Mouse (Mus musculus): ENCODE results near the gene Ets2. TPM values are rescaled to one million over a fixed set of nuclear protein-coding genes. Genes with fewer than 3 reads are reported as not detected.
A peak's percentile ranks its signal among the peaks of the same experiment; 100 is the strongest.

Ets2 gene
- total RNA-seq, 1 experiment, result 12.8 TPM

DNA sequence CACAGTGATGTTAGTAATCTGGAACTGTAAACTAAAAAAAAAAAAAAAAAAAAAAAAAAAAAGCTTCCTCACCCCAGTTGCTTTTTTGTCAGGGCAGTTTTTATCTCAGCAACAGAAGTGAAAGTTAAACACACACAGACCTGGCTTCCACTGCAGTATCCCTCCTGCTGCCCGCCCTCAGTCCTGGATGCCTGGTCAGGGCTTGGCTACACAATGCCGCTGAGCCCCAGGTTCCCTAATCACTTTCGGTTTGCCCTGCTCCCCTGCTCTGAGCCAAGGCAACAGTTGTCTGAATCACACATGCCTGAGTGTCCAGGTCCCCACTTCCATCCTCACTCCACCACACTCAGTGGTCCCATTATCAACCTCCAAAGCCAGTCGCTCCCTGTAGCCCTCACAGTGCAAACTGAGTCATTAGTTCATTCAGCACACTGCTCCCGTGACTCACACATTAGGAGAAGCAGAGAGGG is 27.4 kb upstream of the Ets2 start:
- Histone ChIP-seq H3K9me3 (ENCODE audit: control insufficient read depth, insufficient read depth, low read depth, low read length) (no peaks in the 10 kb centered on the region), H3K4me3 (ENCODE audit: insufficient read depth in 1 of 2, low read depth in 1 of 2, low read length in 2 of 2, poor library complexity in 1 of 2, severe bottlenecking in 1 of 2) (no peak overlapping the region), H3K9ac (ENCODE audit: insufficient read depth, low read depth, low read length, poor library complexity, severe bottlenecking) (no peak overlapping the region), H3K4me1 (ENCODE audit: control insufficient read depth in 2 of 2, insufficient read depth in 2 of 2, low read length in 2 of 2, poor library complexity in 1 of 2) (no peaks in the 10 kb centered on the region), H3K27ac (ENCODE audit: insufficient read depth, low read depth, low read length, poor library complexity, severe bottlenecking) (no peak overlapping the region), H3K36me3 (ENCODE audit: control insufficient read depth, insufficient read depth, low read length, poor library complexity, severe bottlenecking) (no peaks in the 10 kb centered on the region)
- in situ Hi-C loops (cut with MboI; ENCODE audit: low sequenced_read_pairs in 2 of 2, unreplicated experiment in 2 of 2), result no loop called here
- TF ChIP-seq ZC3H11A (IDR thresholded peaks at IDR 0.05; ENCODE audit: borderline replicate concordance, low read depth, low read length) (no peak), ZNF384 (IDR thresholded peaks at IDR 0.05; ENCODE audit: low read depth, low read length) (no peak), MAFK (IDR thresholded peaks at IDR 0.05; ENCODE audit: insufficient read depth, low read depth, low read length) (no peak), HCFC1 (IDR thresholded peaks at IDR 0.05; ENCODE audit: borderline replicate concordance, insufficient read depth, low read length) (no peak), CHD2 (IDR thresholded peaks at IDR 0.05; ENCODE audit: low read depth, low read length) (no peak)
- DNase-seq (ENCODE audit: low read depth, low spot score), result no peak

DNA sequence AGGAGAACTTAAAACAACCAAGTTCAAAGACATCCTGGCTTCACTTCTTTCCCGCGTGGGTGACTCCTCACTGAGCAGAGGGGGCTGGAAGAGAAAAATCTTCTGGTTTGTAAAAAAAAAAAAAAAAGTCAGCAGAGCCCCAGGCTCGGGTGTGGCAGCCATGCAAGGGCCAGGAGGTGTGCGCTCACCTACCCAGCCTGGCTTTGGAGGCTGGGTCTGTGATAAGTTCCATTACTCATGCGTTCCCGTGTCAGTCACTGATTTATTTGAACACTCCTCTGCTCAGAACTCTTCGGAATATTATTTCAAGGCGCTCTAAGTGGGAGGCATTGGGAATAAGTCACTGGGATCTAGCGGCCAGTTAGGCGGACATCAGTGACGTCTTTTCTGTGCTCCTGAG is 26.7 kb upstream of the Ets2 start:
- no peaks in the 10 kb centered on the region for H3K9me3 ChIP-seq (ENCODE audit: control insufficient read depth, insufficient read depth, low read depth, low read length)
- DNase-seq (ENCODE audit: low read depth, low spot score), result no peak
- H3K9ac ChIP-seq (ENCODE audit: insufficient read depth, low read depth, low read length, poor library complexity, severe bottlenecking), result no peak overlapping the region
- in situ Hi-C loops (cut with MboI; ENCODE audit: low sequenced_read_pairs in 2 of 2, unreplicated experiment in 2 of 2), result no loop called here
- no peak overlapping the region for H3K4me3 ChIP-seq (ENCODE audit: insufficient read depth in 1 of 2, low read depth in 1 of 2, low read length in 2 of 2, poor library complexity in 1 of 2, severe bottlenecking in 1 of 2)
- no peaks in the 10 kb centered on the region for H3K4me1 ChIP-seq (ENCODE audit: control insufficient read depth in 2 of 2, insufficient read depth in 2 of 2, low read length in 2 of 2, poor library complexity in 1 of 2)
- no peaks in the 10 kb centered on the region for H3K36me3 ChIP-seq (ENCODE audit: control insufficient read depth, insufficient read depth, low read length, poor library complexity, severe bottlenecking)
- TF ChIP-seq ZNF384 (IDR thresholded peaks at IDR 0.05; ENCODE audit: low read depth, low read length), result 0 out of 2 replicates have a peak, but pooled peaks have one; percentile 11
- TF ChIP-seq MAFK (IDR thresholded peaks at IDR 0.05; ENCODE audit: insufficient read depth, low read depth, low read length), result no peak
- no peak overlapping the region for H3K27ac ChIP-seq (ENCODE audit: insufficient read depth, low read depth, low read length, poor library complexity, severe bottlenecking)

DNA sequence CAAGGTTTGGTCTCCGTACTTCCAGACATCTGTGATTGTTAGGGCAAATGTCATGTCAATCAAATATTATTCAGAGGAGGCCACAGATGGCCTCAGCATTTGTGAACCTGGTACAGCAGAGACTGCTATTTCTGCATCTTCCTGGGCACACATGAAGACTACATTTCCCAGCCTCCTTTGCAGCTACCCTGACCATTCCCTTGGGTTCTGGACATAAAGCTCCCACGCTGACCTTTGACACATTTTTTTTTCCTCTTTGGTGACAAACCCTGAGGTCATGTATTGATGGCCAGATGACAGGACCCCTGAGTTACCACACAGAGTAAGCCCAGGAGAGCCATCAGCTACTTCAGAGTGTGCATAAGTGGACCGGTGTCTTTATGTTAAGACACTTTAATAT is 25.2 kb upstream of the Ets2 start:
- no peak overlapping the region for H3K4me3 ChIP-seq (ENCODE audit: insufficient read depth in 1 of 2, low read depth in 1 of 2, low read length in 2 of 2, poor library complexity in 1 of 2, severe bottlenecking in 1 of 2)
- TF ChIP-seq MAFK (IDR thresholded peaks at IDR 0.05; ENCODE audit: insufficient read depth, low read depth, low read length) (no peak), ZC3H11A (IDR thresholded peaks at IDR 0.05; ENCODE audit: borderline replicate concordance, low read depth, low read length) (no peak), HCFC1 (IDR thresholded peaks at IDR 0.05; ENCODE audit: borderline replicate concordance, insufficient read depth, low read length) (peak; percentile 61; the same call in 1 of the 2 replicates), ZNF384 (IDR thresholded peaks at IDR 0.05; ENCODE audit: low read depth, low read length) (no peak)
- H3K9ac ChIP-seq (ENCODE audit: insufficient read depth, low read depth, low read length, poor library complexity, severe bottlenecking), result no peak overlapping the region
- in situ Hi-C loops (cut with MboI; ENCODE audit: low sequenced_read_pairs in 2 of 2, unreplicated experiment in 2 of 2), result no loop called here
- no peak for DNase-seq (ENCODE audit: low read depth, low spot score)
- no peaks in the 10 kb centered on the region for H3K36me3 ChIP-seq (ENCODE audit: control insufficient read depth, insufficient read depth, low read length, poor library complexity, severe bottlenecking)
- H3K4me1 ChIP-seq (ENCODE audit: control insufficient read depth in 2 of 2, insufficient read depth in 2 of 2, low read length in 2 of 2, poor library complexity in 1 of 2), result no peaks in the 10 kb centered on the region
- no peak overlapping the region for H3K27ac ChIP-seq (ENCODE audit: insufficient read depth, low read depth, low read length, poor library complexity, severe bottlenecking)
- no peaks in the 10 kb centered on the region for H3K9me3 ChIP-seq (ENCODE audit: control insufficient read depth, insufficient read depth, low read depth, low read length)

DNA sequence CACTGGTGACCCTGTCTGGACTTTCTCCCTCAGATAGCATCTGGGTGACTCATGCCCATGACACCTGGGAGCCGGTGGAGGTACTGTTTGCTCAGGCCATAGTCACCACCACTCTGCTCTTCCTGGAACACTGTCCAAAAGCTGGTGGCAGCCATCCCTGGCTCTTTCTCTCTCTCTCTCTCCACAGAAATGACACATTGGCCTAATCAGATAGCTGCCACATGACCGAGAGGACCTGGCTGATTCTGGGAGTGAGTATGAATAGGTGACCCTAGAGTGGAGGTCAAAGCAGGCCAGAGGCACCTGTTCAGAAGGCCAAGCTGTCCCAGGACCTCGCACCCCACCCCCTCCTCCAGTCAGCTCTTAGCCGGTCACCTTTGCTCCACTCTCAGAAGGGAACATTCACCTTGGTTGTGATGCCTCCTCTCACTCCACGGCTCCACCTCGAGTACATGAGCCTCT is 19.4 kb upstream of the Ets2 start:
- Histone ChIP-seq H3K9me3 (ENCODE audit: control insufficient read depth, insufficient read depth, low read depth, low read length) (no peaks in the 10 kb centered on the region), H3K36me3 (ENCODE audit: control insufficient read depth, insufficient read depth, low read length, poor library complexity, severe bottlenecking) (no peaks in the 10 kb centered on the region), H3K27ac (ENCODE audit: insufficient read depth, low read depth, low read length, poor library complexity, severe bottlenecking) (no peak overlapping the region), H3K9ac (ENCODE audit: insufficient read depth, low read depth, low read length, poor library complexity, severe bottlenecking) (no peak overlapping the region), H3K4me3 (ENCODE audit: insufficient read depth in 1 of 2, low read depth in 1 of 2, low read length in 2 of 2, poor library complexity in 1 of 2, severe bottlenecking in 1 of 2) (no peak overlapping the region), H3K4me1 (ENCODE audit: control insufficient read depth in 2 of 2, insufficient read depth in 2 of 2, low read length in 2 of 2, poor library complexity in 1 of 2) (peaks cover 9 to 17% of the 10 kb centered on the region in 2 experiments; a peak in 3 of 4 replicates)
- no peak for TF ChIP-seq CHD2 (IDR thresholded peaks at IDR 0.05; ENCODE audit: low read depth, low read length)
- no peak for TF ChIP-seq MAFK (IDR thresholded peaks at IDR 0.05; ENCODE audit: insufficient read depth, low read depth, low read length)
- no peak for TF ChIP-seq HCFC1 (IDR thresholded peaks at IDR 0.05; ENCODE audit: borderline replicate concordance, insufficient read depth, low read length)
- no peak for TF ChIP-seq ZC3H11A (IDR thresholded peaks at IDR 0.05; ENCODE audit: borderline replicate concordance, low read depth, low read length)
- TF ChIP-seq ZNF384 (IDR thresholded peaks at IDR 0.05; ENCODE audit: low read depth, low read length), result no peak
- in situ Hi-C loops (cut with MboI; ENCODE audit: low sequenced_read_pairs in 2 of 2, unreplicated experiment in 2 of 2), result no loop called here
- DNase-seq (ENCODE audit: low read depth, low spot score), result no peak

DNA sequence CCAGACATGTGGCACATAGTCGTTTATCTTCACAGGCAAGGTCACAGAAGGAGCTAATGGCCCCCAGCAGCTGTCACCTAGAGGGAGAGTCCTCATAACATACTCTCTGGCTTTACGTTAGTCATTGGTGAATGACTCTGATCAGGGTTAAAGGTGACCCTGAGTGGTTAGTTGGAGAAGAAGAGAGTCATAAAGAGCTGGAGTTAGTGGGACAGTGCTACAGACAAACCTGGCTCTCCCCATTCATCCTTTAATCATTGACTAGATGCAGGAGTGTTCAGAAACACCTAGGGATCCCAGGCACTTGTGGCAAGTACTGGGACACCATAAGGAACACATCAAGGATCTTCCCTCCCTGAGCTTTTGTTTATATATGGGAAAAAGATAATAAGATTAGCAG is 16.1 kb upstream of the Ets2 start:
- in situ Hi-C loops (cut with MboI; ENCODE audit: low sequenced_read_pairs in 2 of 2, unreplicated experiment in 2 of 2), result no loop called here
- no peak for DNase-seq (ENCODE audit: low read depth, low spot score)
- H3K9ac ChIP-seq (ENCODE audit: insufficient read depth, low read depth, low read length, poor library complexity, severe bottlenecking), result no peak overlapping the region
- no peak overlapping the region for H3K4me3 ChIP-seq (ENCODE audit: insufficient read depth in 1 of 2, low read depth in 1 of 2, low read length in 2 of 2, poor library complexity in 1 of 2, severe bottlenecking in 1 of 2)
- no peak overlapping the region for H3K27ac ChIP-seq (ENCODE audit: insufficient read depth, low read depth, low read length, poor library complexity, severe bottlenecking)
- no peaks in the 10 kb centered on the region for H3K36me3 ChIP-seq (ENCODE audit: control insufficient read depth, insufficient read depth, low read length, poor library complexity, severe bottlenecking)
- H3K4me1 ChIP-seq (ENCODE audit: control insufficient read depth in 2 of 2, insufficient read depth in 2 of 2, low read length in 2 of 2, poor library complexity in 1 of 2), result peaks cover 9 to 17% of the 10 kb centered on the region in 2 experiments; a peak in 3 of 4 replicates
- TF ChIP-seq HCFC1 (IDR thresholded peaks at IDR 0.05; ENCODE audit: borderline replicate concordance, insufficient read depth, low read length) (no peak), ZNF384 (IDR thresholded peaks at IDR 0.05; ENCODE audit: low read depth, low read length) (no peak), MAFK (IDR thresholded peaks at IDR 0.05; ENCODE audit: insufficient read depth, low read depth, low read length) (no peak), ZC3H11A (IDR thresholded peaks at IDR 0.05; ENCODE audit: borderline replicate concordance, low read depth, low read length) (no peak), CHD2 (IDR thresholded peaks at IDR 0.05; ENCODE audit: low read depth, low read length) (no peak)
- no peaks in the 10 kb centered on the region for H3K9me3 ChIP-seq (ENCODE audit: control insufficient read depth, insufficient read depth, low read depth, low read length)

Data from ES-E14 (cell line).